Mouse (Mus musculus): ENCODE results near the gene Nfkbie.

- no peak for TF ChIP-seq CTCF (conservative IDR thresholded peaks at IDR 0.05; ENCODE audit: insufficient read depth, insufficient read length, low read depth, low read length)
- no peak for TF ChIP-seq POLR2A (IDR thresholded peaks at IDR 0.05; ENCODE audit: low read depth, low read length)
Measured at GRCm38 (mm10) chr17:45575123-45575897, 19.8 kb downstream of the Nfkbie start.
